In genomic region chr4:151263052-151263451, GRCm38 (mm10) we compare ENCODE assay signal across 16 mouse cellular contexts.
DNase-seq lines count a peak whose midpoint lies in the region; ATAC-seq and TF ChIP-seq lines count a peak whose summit lies in the region.
"Had no signal": no experiment of that assay in that cellular context is flagged by ENCODE, and none has a peak within 500 bp of the region (broad histone marks: within the 10 kb centered on the region; RNA-seq: fewer than 3 reads in every experiment).

No protein-coding gene starts in this region.

- no peaks in the 10 kb centered on the region for H3K36me3 ChIP-seq in hindbrain, embryonic 15.5 days
- no peaks in the 10 kb centered on the region for H3K36me3 ChIP-seq in hindbrain, embryonic 11.5 days (ENCODE audit: control insufficient read depth, insufficient read depth, low read length)
- no peaks in the 10 kb centered on the region for H3K36me3 ChIP-seq in hindbrain, postnatal 0 days (ENCODE audit: insufficient read depth, low read length)
- H3K36me3 ChIP-seq: stomach, embryonic 15.5 days had no signal

- 60% methylated on average over 7 of the region's 7 CpGs for WGBS in hindbrain, embryonic 15.5 days
- 75% methylated on average over 7 of the region's 7 CpGs for WGBS in hindbrain, embryonic 11.5 days
- 53% methylated on average over 7 of the region's 7 CpGs for WGBS in hindbrain, postnatal 0 days

- TF ChIP-seq CTCF in hindbrain, postnatal 0 days (IDR thresholded peaks at IDR 0.05; ENCODE audit: low read depth), result no peak

- no peaks in the 10 kb centered on the region for H3K27me3 ChIP-seq in hindbrain, embryonic 15.5 days
- H3K27me3 ChIP-seq in hindbrain, embryonic 11.5 days (ENCODE audit: control insufficient read depth, insufficient read depth, low read length), result no peaks in the 10 kb centered on the region
- no peaks in the 10 kb centered on the region for H3K27me3 ChIP-seq in hindbrain, postnatal 0 days (ENCODE audit: insufficient read depth, low read length)
- H3K27me3 ChIP-seq: CH12.LX; stomach, embryonic 15.5 days had no signal

- no peak overlapping the region for H3K4me2 ChIP-seq in hindbrain, embryonic 15.5 days
- H3K4me2 ChIP-seq in hindbrain, embryonic 11.5 days (replicated peaks; ENCODE audit: low read depth, low read length), result no peak overlapping the region
- H3K4me2 ChIP-seq in hindbrain, postnatal 0 days (ENCODE audit: low read depth, low read length), result no peak overlapping the region
- H3K4me2 ChIP-seq: stomach, embryonic 15.5 days had no signal

- no peaks in the 10 kb centered on the region for H3K9me3 ChIP-seq in hindbrain, embryonic 15.5 days
- H3K9me3 ChIP-seq in hindbrain, embryonic 11.5 days (ENCODE audit: control insufficient read depth, low read length), result no peaks in the 10 kb centered on the region
- H3K9me3 ChIP-seq in hindbrain, postnatal 0 days (ENCODE audit: low read length), result no peaks in the 10 kb centered on the region
- H3K9me3 ChIP-seq: stomach, embryonic 15.5 days had no signal

- no peak overlapping the region for H3K9ac ChIP-seq in hindbrain, embryonic 15.5 days
- no peak overlapping the region for H3K9ac ChIP-seq in hindbrain, embryonic 11.5 days (ENCODE audit: low read depth, low read length)
- H3K9ac ChIP-seq in hindbrain, postnatal 0 days (replicated peaks; ENCODE audit: low read length), result no peak overlapping the region
- H3K9ac ChIP-seq: stomach, embryonic 15.5 days had no signal

- peak; percentile 62 for DNase-seq in adrenal gland, adult 2 months
- DNase-seq in adrenal gland, postnatal 4 days (ENCODE audit: low spot score in 2 of 2), result no peak
- DNase-seq in hindbrain, embryonic 11.5 days (ENCODE audit: low spot score), result no peak
- DNase-seq in adrenal gland, adult 8-10 months, result peak; percentile 19
- no peak for DNase-seq in hindbrain, postnatal 0 days (ENCODE audit: low spot score)
- DNase-seq in spleen, postnatal 10 days (ENCODE audit: low spot score in 2 of 2), result no peak
- DNase-seq in urinary bladder, postnatal 36 days (ENCODE audit: low spot score in 2 of 2), result no peak
- DNase-seq: heart, adult 2 months; lung, adult 2 months had no signal

- peaks cover 21% of the 10 kb centered on the region for H3K4me1 ChIP-seq in hindbrain, embryonic 15.5 days (replicated peaks)
- 0 out of 2 replicates have a peak, but pooled peaks cover 2% of the 10 kb centered on the region for H3K4me1 ChIP-seq in hindbrain, embryonic 11.5 days (replicated peaks; ENCODE audit: control insufficient read depth, insufficient read depth, low read length)
- peaks cover 15% of the 10 kb centered on the region for H3K4me1 ChIP-seq in hindbrain, postnatal 0 days (ENCODE audit: insufficient read depth, low read length)
- H3K4me1 ChIP-seq: stomach, embryonic 15.5 days had no signal

- ATAC-seq in hindbrain, embryonic 15.5 days (ENCODE audit: low FRiP score, low read depth), result no peak
- ATAC-seq in hindbrain, embryonic 11.5 days (ENCODE audit: low FRiP score), result no peak
- ATAC-seq in hindbrain, postnatal 0 days, result no peak
- ATAC-seq: inflammation-experienced regulatory T-cells, adult 6 months had no signal

- H3K4me3 ChIP-seq in hindbrain, embryonic 15.5 days, result no peak overlapping the region
- no peak overlapping the region for H3K4me3 ChIP-seq in hindbrain, embryonic 11.5 days (ENCODE audit: low read depth, low read length)
- no peak overlapping the region for H3K4me3 ChIP-seq in hindbrain, postnatal 0 days (ENCODE audit: low read length)
- H3K4me3 ChIP-seq: heart, adult 2 months; layer of hippocampus, adult 2 months; left cerebral cortex, adult 2 months; stomach, embryonic 15.5 days had no signal

- peak overlapping the region; percentile 43; the same call in 1 of the 2 replicates for H3K27ac ChIP-seq in hindbrain, embryonic 15.5 days (replicated peaks)
- H3K27ac ChIP-seq in hindbrain, embryonic 11.5 days (ENCODE audit: low read depth, low read length), result no peak overlapping the region
- peak overlapping the region; percentile 29; the same call in 1 of the 2 replicates for H3K27ac ChIP-seq in hindbrain, postnatal 0 days
- H3K27ac ChIP-seq: heart, adult 2 months; layer of hippocampus, adult 2 months; left cerebral cortex, adult 2 months; macrophage; stomach, embryonic 15.5 days had no signal

Comparison
In these comparisons a context has a peak if more than half of its experiments do, and no peak if none do; other contexts are left out.
1. DNase-seq: peak in adrenal gland, adult 2 months (single experiment) and adrenal gland, adult 8-10 months (single experiment); none in adrenal gland, postnatal 4 days (0 of 2), hindbrain, embryonic 11.5 days (single experiment), hindbrain, postnatal 0 days (single experiment), spleen, postnatal 10 days (0 of 2) and urinary bladder, postnatal 36 days (0 of 2).